Mouse (Mus musculus): ENCODE measurements at regions not wholly inside any gene's neighbourhood (a gene's known extent, or its start where the extent isn't known, plus 50 kb on each side); places are given as distances from the start of the nearest gene placed in this dataset.

GRCm38 (mm10) chr6:67168031-67168777 is 69.8 kb upstream of the Serbp1 start:
- TF ChIP-seq CTCF (IDR thresholded peaks at IDR 0.05; ENCODE audit: low read depth, low read length) (no peak), POLR2A (IDR thresholded peaks at IDR 0.05; ENCODE audit: insufficient read depth, low read length) (no peak)

All from ES-Bruce4 (cell line).